Mouse (Mus musculus): ENCODE data around the gene Olfr1402. TPM values are rescaled to one million over a fixed set of nuclear protein-coding genes. Genes with fewer than 3 reads are reported as not detected.

The Olfr1402 gene
- 0.12 TPM in 1 of 2 replicates, not detected in the other for polyA plus RNA-seq (2012; ENCODE audit: insufficient read depth, low replicate concordance)

- Histone ChIP-seq H3K27me3 (replicated peaks) (no peaks in the 10 kb centered on the region), H3K4me3 (replicated peaks) (no peak within 1 kb of the TSS), H3K9me3 (no peaks in the 10 kb centered on the region), H3K36me3 (replicated peaks; ENCODE audit: low read length) (no peaks in the 10 kb centered on the region), H3K4me1 (0 out of 2 replicates have a peak, but pooled peaks cover 3% of the 10 kb centered on the region)
- TF ChIP-seq GATA1 (IDR thresholded peaks at IDR 0.05; ENCODE audit: borderline replicate concordance, low read length) (no peak), FLI1 (IDR thresholded peaks at IDR 0.05; ENCODE audit: low read length) (no peak)
These were observed at the start of gene Olfr1402 for GRCm38 (mm10) chr3:97421920-97422319. Gene Olfr1402, minus strand, starts transcription at chr3:97422020.

- H3K4me3 ChIP-seq (replicated peaks): no peak overlapping the region
- no peaks in the 10 kb centered on the region for H3K36me3 ChIP-seq (replicated peaks; ENCODE audit: low read length)
- H3K27me3 ChIP-seq (replicated peaks): no peaks in the 10 kb centered on the region
- H3K9me3 ChIP-seq: no peaks in the 10 kb centered on the region
- H3K4me1 ChIP-seq: 0 out of 2 replicates have a peak, but pooled peaks cover 3% of the 10 kb centered on the region
- TF ChIP-seq FLI1 (IDR thresholded peaks at IDR 0.05; ENCODE audit: low read length) (no peak), GATA1 (IDR thresholded peaks at IDR 0.05; ENCODE audit: borderline replicate concordance, low read length) (no peak)
These were observed 33.5 kb upstream of the Olfr1402 start for GRCm38 (mm10) chr3:97455286-97455685.

GRCm38 (mm10) chr3:97438619-97439018, 16.8 kb upstream of the Olfr1402 start:
- no peak for TF ChIP-seq FLI1 (IDR thresholded peaks at IDR 0.05; ENCODE audit: low read length)
- no peak for TF ChIP-seq GATA1 (IDR thresholded peaks at IDR 0.05; ENCODE audit: borderline replicate concordance, low read length)
- H3K36me3 ChIP-seq (replicated peaks; ENCODE audit: low read length): no peaks in the 10 kb centered on the region
- H3K27me3 ChIP-seq (replicated peaks): no peaks in the 10 kb centered on the region
- H3K4me1 ChIP-seq: no peaks in the 10 kb centered on the region
- no peaks in the 10 kb centered on the region for H3K9me3 ChIP-seq
- no peak overlapping the region for H3K4me3 ChIP-seq (replicated peaks)

GRCm38 (mm10) chr3:97394289-97394688, 27.5 kb downstream of the Olfr1402 start:
- Histone ChIP-seq H3K4me3 (replicated peaks) (no peak overlapping the region), H3K36me3 (replicated peaks; ENCODE audit: low read length) (no peaks in the 10 kb centered on the region), H3K9me3 (peaks cover 5% of the 10 kb centered on the region), H3K27me3 (replicated peaks) (no peaks in the 10 kb centered on the region), H3K4me1 (no peaks in the 10 kb centered on the region)
- TF ChIP-seq GATA1 (IDR thresholded peaks at IDR 0.05; ENCODE audit: borderline replicate concordance, low read length) (no peak), FLI1 (IDR thresholded peaks at IDR 0.05; ENCODE audit: low read length) (no peak)

- peaks cover 5% of the 10 kb centered on the region for H3K9me3 ChIP-seq
- TF ChIP-seq GATA1 (IDR thresholded peaks at IDR 0.05; ENCODE audit: borderline replicate concordance, low read length) (no peak), FLI1 (IDR thresholded peaks at IDR 0.05; ENCODE audit: low read length) (no peak)
- no peak overlapping the region for H3K4me3 ChIP-seq (replicated peaks)
- no peaks in the 10 kb centered on the region for H3K27me3 ChIP-seq (replicated peaks)
- H3K36me3 ChIP-seq (replicated peaks; ENCODE audit: low read length): no peaks in the 10 kb centered on the region
- H3K4me1 ChIP-seq: no peaks in the 10 kb centered on the region
These were observed 28.7 kb downstream of the Olfr1402 start for GRCm38 (mm10) chr3:97393079-97393478.

- Histone ChIP-seq H3K9me3 (0 out of 2 replicates have a peak, but pooled peaks cover 4% of the 10 kb centered on the region), H3K4me1 (no peaks in the 10 kb centered on the region), H3K4me3 (replicated peaks) (no peak overlapping the region), H3K36me3 (replicated peaks; ENCODE audit: low read length) (no peaks in the 10 kb centered on the region), H3K27me3 (replicated peaks) (no peaks in the 10 kb centered on the region)
- TF ChIP-seq GATA1 (IDR thresholded peaks at IDR 0.05; ENCODE audit: borderline replicate concordance, low read length) (no peak), FLI1 (IDR thresholded peaks at IDR 0.05; ENCODE audit: low read length) (no peak)
These were observed 51.4 kb downstream of the Olfr1402 start for GRCm38 (mm10) chr3:97370382-97370781.

- Histone ChIP-seq H3K4me1 (no peaks in the 10 kb centered on the region), H3K36me3 (replicated peaks; ENCODE audit: low read length) (no peaks in the 10 kb centered on the region), H3K9me3 (0 out of 2 replicates have a peak, but pooled peaks cover 4% of the 10 kb centered on the region), H3K4me3 (replicated peaks) (no peak overlapping the region), H3K27me3 (replicated peaks) (no peaks in the 10 kb centered on the region)
- TF ChIP-seq GATA1 (IDR thresholded peaks at IDR 0.05; ENCODE audit: borderline replicate concordance, low read length): no peak
- no peak for TF ChIP-seq FLI1 (IDR thresholded peaks at IDR 0.05; ENCODE audit: low read length)
These were observed 58.3 kb downstream of the Olfr1402 start for GRCm38 (mm10) chr3:97363418-97364098.

GRCm38 (mm10) chr3:97358448-97358847, 63.4 kb downstream of the Olfr1402 start:
- H3K4me3 ChIP-seq (replicated peaks): no peak overlapping the region
- no peaks in the 10 kb centered on the region for H3K4me1 ChIP-seq
- H3K9me3 ChIP-seq: no peaks in the 10 kb centered on the region
- no peak for TF ChIP-seq FLI1 (IDR thresholded peaks at IDR 0.05; ENCODE audit: low read length)
- TF ChIP-seq GATA1 (IDR thresholded peaks at IDR 0.05; ENCODE audit: borderline replicate concordance, low read length): no peak
- H3K27me3 ChIP-seq (replicated peaks): no peaks in the 10 kb centered on the region
- no peaks in the 10 kb centered on the region for H3K36me3 ChIP-seq (replicated peaks; ENCODE audit: low read length)

Other genes with a start within 250 kb of the Olfr1402 start
- gene Bcl9, start 124.1 kb downstream of the Olfr1402 start, polyA plus RNA-seq (2012; ENCODE audit: insufficient read depth, low replicate concordance): 6.4 and 7.9 TPM in 2 replicates
- gene Chd1l, start 188.2 kb upstream of the Olfr1402 start, polyA plus RNA-seq (2012; ENCODE audit: insufficient read depth, low replicate concordance): 3.5 TPM in 1 of 2 replicates, not detected in the other
- gene Fmo5, start 206.8 kb upstream of the Olfr1402 start, polyA plus RNA-seq (2012; ENCODE audit: insufficient read depth, low replicate concordance): 0.96 TPM in 1 of 2 replicates, not detected in the other
- gene Prkab2, start 236.2 kb upstream of the Olfr1402 start, polyA plus RNA-seq (2012; ENCODE audit: insufficient read depth, low replicate concordance): 1.4 and 2.2 TPM in 2 replicates

All from megakaryocyte, embryonic 14.5 days (primary cell).